9 mouse cellular contexts compared by ENCODE assay signal in the genomic region with DNA sequence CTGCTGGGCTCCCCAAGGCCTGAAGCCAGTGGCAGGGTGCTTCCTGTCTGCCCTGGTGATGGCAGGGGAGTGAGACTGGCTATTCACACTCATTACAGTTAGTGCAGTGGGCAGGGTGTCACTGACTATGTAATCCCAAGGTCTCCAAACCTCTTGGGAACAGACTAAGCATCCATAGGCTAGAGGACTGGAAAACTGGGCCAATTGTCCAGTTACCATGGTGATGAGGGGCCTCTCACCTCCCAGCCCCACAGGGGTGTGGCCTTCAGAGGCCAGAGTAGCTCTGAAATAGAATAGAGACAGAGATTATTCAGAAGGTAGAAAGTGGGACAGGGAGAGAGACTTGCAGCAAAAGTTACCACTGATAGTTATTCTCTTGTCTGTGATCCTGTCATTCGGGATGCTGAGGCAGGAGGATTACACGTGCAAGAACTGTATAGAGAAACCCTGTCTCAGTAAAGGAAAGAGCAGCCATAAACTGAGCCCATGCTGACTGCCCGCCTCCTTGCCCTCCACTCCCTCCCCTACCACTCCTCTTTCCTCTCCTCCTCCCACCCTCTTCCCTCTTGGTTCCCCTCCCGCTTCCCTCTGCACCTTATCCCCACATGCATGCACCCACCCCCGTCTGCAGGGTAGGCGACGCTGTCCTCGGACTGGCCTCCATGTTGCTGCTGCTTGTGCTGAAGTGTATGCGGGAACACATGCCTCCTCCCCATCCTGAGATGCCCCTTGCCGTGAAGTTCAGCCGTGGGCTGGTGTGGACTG. TPM values are rescaled to one million over a fixed set of nuclear protein-coding genes. Genes with fewer than 3 reads are reported as not detected.
DNase-seq lines count a peak whose midpoint lies in the region; ATAC-seq and TF ChIP-seq lines count a peak whose summit lies in the region.
"Had no signal": no experiment of that assay in that cellular context is flagged by ENCODE, and none has a peak within 500 bp of the region (broad histone marks: within the 10 kb centered on the region; RNA-seq: fewer than 3 reads in every experiment).

No protein-coding gene starts in this region.

- no peak overlapping the region for H3K27ac ChIP-seq in intestine, embryonic 14.5 days (ENCODE audit: low read depth)
- no peak overlapping the region for H3K27ac ChIP-seq in intestine, postnatal 0 days (ENCODE audit: low read depth, low read length)
- no peak overlapping the region for H3K27ac ChIP-seq in embryonic facial prominence, embryonic 11.5 days (replicated peaks; ENCODE audit: low read depth, low read length)
- H3K27ac ChIP-seq in intestine, embryonic 15.5 days, result no peak overlapping the region
- no peak overlapping the region for H3K27ac ChIP-seq in neural tube, embryonic 12.5 days

- no peak for TF ChIP-seq CTCF in intestine, postnatal 0 days (IDR thresholded peaks at IDR 0.05; ENCODE audit: low read depth)

- no peak overlapping the region for H3K4me3 ChIP-seq in intestine, embryonic 14.5 days (ENCODE audit: low read depth, low read length)
- H3K4me3 ChIP-seq in intestine, postnatal 0 days (ENCODE audit: low read depth, low read length), result no peak overlapping the region
- no peak overlapping the region for H3K4me3 ChIP-seq in embryonic facial prominence, embryonic 11.5 days (ENCODE audit: low read depth, low read length)
- no peak overlapping the region for H3K4me3 ChIP-seq in intestine, embryonic 15.5 days (replicated peaks)
- peak overlapping the region; percentile 15 for H3K4me3 ChIP-seq in neural tube, embryonic 12.5 days

- DNase-seq in intestine, embryonic 14.5 days (ENCODE audit: low spot score), result no peak
- DNase-seq in embryonic facial prominence, embryonic 11.5 days (ENCODE audit: low spot score), result peak; percentile 21
- DNase-seq in spleen, adult 12 weeks (ENCODE audit: low spot score), result no peak
- DNase-seq in natural killer cell, adult 2 months (ENCODE audit: low spot score in 2 of 2), result no peak
- DNase-seq in adrenal gland, postnatal 36 days, result no peak

- H3K4me2 ChIP-seq in intestine, embryonic 14.5 days (ENCODE audit: low read length), result 0 out of 2 replicates have a peak overlapping the region, but pooled peaks have one; percentile 13
- no peak overlapping the region for H3K4me2 ChIP-seq in intestine, postnatal 0 days (replicated peaks; ENCODE audit: low read depth)
- peak overlapping the region; percentile 22; the same call in 1 of the 2 replicates for H3K4me2 ChIP-seq in embryonic facial prominence, embryonic 11.5 days (ENCODE audit: low read depth, low read length)
- peak overlapping the region; percentile 37 for H3K4me2 ChIP-seq in intestine, embryonic 15.5 days (replicated peaks)
- peak overlapping the region; percentile 53 for H3K4me2 ChIP-seq in neural tube, embryonic 12.5 days (replicated peaks)

- no peak overlapping the region for H3K9ac ChIP-seq in intestine, embryonic 14.5 days (ENCODE audit: low read length)
- no peak overlapping the region for H3K9ac ChIP-seq in intestine, postnatal 0 days (ENCODE audit: low read depth, low read length)
- peak overlapping the region; percentile 22; the same call in 1 of the 2 replicates for H3K9ac ChIP-seq in embryonic facial prominence, embryonic 11.5 days (replicated peaks; ENCODE audit: low read length)
- H3K9ac ChIP-seq in intestine, embryonic 15.5 days, result no peak overlapping the region
- H3K9ac ChIP-seq in neural tube, embryonic 12.5 days, result 0 out of 2 replicates have a peak overlapping the region, but pooled peaks have one; percentile 17

- H3K36me3 ChIP-seq in intestine, embryonic 14.5 days (ENCODE audit: control insufficient read depth, insufficient read depth, low read length), result peaks cover 11% of the 10 kb centered on the region; the same call in 1 of the 2 replicates
- peaks cover 32% of the 10 kb centered on the region; the same call in 1 of the 2 replicates for H3K36me3 ChIP-seq in intestine, postnatal 0 days (ENCODE audit: control insufficient read depth, insufficient read depth)
- no peaks in the 10 kb centered on the region; the same call in 1 of the 2 replicates for H3K36me3 ChIP-seq in embryonic facial prominence, embryonic 11.5 days (replicated peaks; ENCODE audit: control insufficient read depth, insufficient read depth, low read depth, low read length)
- peaks cover 3% of the 10 kb centered on the region; the same call in 1 of the 2 replicates for H3K36me3 ChIP-seq in intestine, embryonic 15.5 days
- 0 out of 2 replicates have a peak, but pooled peaks cover 2% of the 10 kb centered on the region for H3K36me3 ChIP-seq in neural tube, embryonic 12.5 days

- 33% methylated on average over 11 of the region's 11 CpGs for WGBS in intestine, embryonic 14.5 days
- 31% methylated on average over 11 of the region's 11 CpGs for WGBS in intestine, postnatal 0 days
- WGBS in embryonic facial prominence, embryonic 11.5 days, result 31% methylated on average over 11 of the region's 11 CpGs
- WGBS in intestine, embryonic 15.5 days, result 33% methylated on average over 11 of the region's 11 CpGs
- 23% methylated on average over 11 of the region's 11 CpGs for WGBS in neural tube, embryonic 12.5 days

- ATAC-seq in intestine, embryonic 14.5 days (replicated peaks; ENCODE audit: low FRiP score, low TSS enrichment, low read depth), result peak; percentile 59
- ATAC-seq in intestine, postnatal 0 days, result no peak
- peak; percentile 64 for ATAC-seq in embryonic facial prominence, embryonic 11.5 days (replicated peaks; ENCODE audit: insufficient number of reproducible peaks, low FRiP score, low TSS enrichment, low read depth)
- peak; percentile 75 for ATAC-seq in intestine, embryonic 15.5 days
- ATAC-seq in neural tube, embryonic 12.5 days (ENCODE audit: low FRiP score, low read depth), result peak; percentile 17

- H3K9me3 ChIP-seq in intestine, embryonic 14.5 days (ENCODE audit: control insufficient read depth, low read length), result no peaks in the 10 kb centered on the region
- no peaks in the 10 kb centered on the region for H3K9me3 ChIP-seq in intestine, postnatal 0 days (ENCODE audit: control insufficient read depth)
- no peaks in the 10 kb centered on the region for H3K9me3 ChIP-seq in embryonic facial prominence, embryonic 11.5 days (replicated peaks; ENCODE audit: control insufficient read depth, low read length)
- no peaks in the 10 kb centered on the region for H3K9me3 ChIP-seq in intestine, embryonic 15.5 days
- no peaks in the 10 kb centered on the region for H3K9me3 ChIP-seq in neural tube, embryonic 12.5 days

- no peaks in the 10 kb centered on the region for H3K27me3 ChIP-seq in intestine, embryonic 14.5 days (replicated peaks; ENCODE audit: control insufficient read depth, insufficient read depth, low read length)
- H3K27me3 ChIP-seq in intestine, postnatal 0 days (replicated peaks; ENCODE audit: control insufficient read depth, insufficient read depth, low read length), result no peaks in the 10 kb centered on the region
- no peaks in the 10 kb centered on the region for H3K27me3 ChIP-seq in embryonic facial prominence, embryonic 11.5 days (ENCODE audit: control insufficient read depth, insufficient read depth, low read length)
- H3K27me3 ChIP-seq in intestine, embryonic 15.5 days (replicated peaks), result no peaks in the 10 kb centered on the region
- no peaks in the 10 kb centered on the region for H3K27me3 ChIP-seq in neural tube, embryonic 12.5 days (replicated peaks)
- H3K27me3 ChIP-seq: CH12.LX had no signal

- H3K4me1 ChIP-seq in intestine, embryonic 14.5 days (replicated peaks; ENCODE audit: control insufficient read depth, insufficient read depth, low read length), result peaks cover 4% of the 10 kb centered on the region; the same call in 1 of the 2 replicates
- H3K4me1 ChIP-seq in intestine, postnatal 0 days (replicated peaks; ENCODE audit: control insufficient read depth, insufficient read depth, low read length), result no peaks in the 10 kb centered on the region
- no peaks in the 10 kb centered on the region; the same call in 1 of the 2 replicates for H3K4me1 ChIP-seq in embryonic facial prominence, embryonic 11.5 days (ENCODE audit: control insufficient read depth, insufficient read depth, low read length)
- H3K4me1 ChIP-seq in intestine, embryonic 15.5 days (replicated peaks), result peaks cover 5% of the 10 kb centered on the region; the same call in 1 of the 2 replicates
- H3K4me1 ChIP-seq in neural tube, embryonic 12.5 days, result peaks cover 15% of the 10 kb centered on the region

RNA-seq across cellular contexts. Expression of a gene that starts 7.6 kb away (rescaled TPM):
- polyA plus RNA-seq in intestine, embryonic 14.5 days (2014; fragmentation: Nextera tagmentation; extraction: Ambion mirVana), result 8.4 and 9.9 TPM in 2 replicates
- 6.7 and 7.7 TPM in 2 replicates for polyA plus RNA-seq in intestine, postnatal 0 days (2015; fragmentation: Nextera tagmentation; extraction: Ambion mirVana)
- 5.5 and 7.1 TPM in 2 replicates for polyA plus RNA-seq in embryonic facial prominence, embryonic 11.5 days (2014; fragmentation: Nextera tagmentation; extraction: Ambion mirVana)
- 7.2 and 9.9 TPM in 2 replicates for polyA plus RNA-seq in intestine, embryonic 15.5 days (2015; fragmentation: Nextera tagmentation; extraction: Ambion mirVana)
- polyA plus RNA-seq in neural tube, embryonic 12.5 days (2016; fragmentation: Nextera tagmentation; extraction: Ambion mirVana), result 5.0 TPM in 2 replicates
- 1 to 10 TPM; 6.5 to 8.4 TPM for total RNA-seq in adrenal gland, postnatal 36 days (2021)

RNA-seq across cellular contexts. Expression of a gene that starts 7.6 kb away (rescaled TPM):
- polyA plus RNA-seq in intestine, embryonic 14.5 days (2014; fragmentation: Nextera tagmentation; extraction: Ambion mirVana), result 7.5 and 7.9 TPM in 2 replicates
- 7.7 and 8.3 TPM in 2 replicates for polyA plus RNA-seq in intestine, postnatal 0 days (2015; fragmentation: Nextera tagmentation; extraction: Ambion mirVana)
- polyA plus RNA-seq in embryonic facial prominence, embryonic 11.5 days (2014; fragmentation: Nextera tagmentation; extraction: Ambion mirVana), result 4.5 and 6.2 TPM in 2 replicates
- polyA plus RNA-seq in intestine, embryonic 15.5 days (2015; fragmentation: Nextera tagmentation; extraction: Ambion mirVana), result 7.5 and 10.5 TPM in 2 replicates
- polyA plus RNA-seq in neural tube, embryonic 12.5 days (2016; fragmentation: Nextera tagmentation; extraction: Ambion mirVana), result 3.8 and 5.2 TPM in 2 replicates
- 10 to 100 TPM; 14.7 to 24.9 TPM for total RNA-seq in adrenal gland, postnatal 36 days (2021)

RNA-seq across cellular contexts. Expression of a gene that starts 29.9 kb away (rescaled TPM):
- 18.0 and 18.8 TPM in 2 replicates for polyA plus RNA-seq in intestine, embryonic 14.5 days (2014; fragmentation: Nextera tagmentation; extraction: Ambion mirVana)
- polyA plus RNA-seq in intestine, postnatal 0 days (2015; fragmentation: Nextera tagmentation; extraction: Ambion mirVana), result 23.1 and 23.2 TPM in 2 replicates
- polyA plus RNA-seq in embryonic facial prominence, embryonic 11.5 days (2014; fragmentation: Nextera tagmentation; extraction: Ambion mirVana), result 1.7 and 1.8 TPM in 2 replicates
- 8.3 and 9.2 TPM in 2 replicates for polyA plus RNA-seq in intestine, embryonic 15.5 days (2015; fragmentation: Nextera tagmentation; extraction: Ambion mirVana)
- polyA plus RNA-seq in neural tube, embryonic 12.5 days (2016; fragmentation: Nextera tagmentation; extraction: Ambion mirVana), result 1.5 and 1.6 TPM in 2 replicates
- 10 to 100 TPM; 37.3 to 40.3 TPM for total RNA-seq in adrenal gland, postnatal 36 days (2021)

RNA-seq across cellular contexts. Expression of a gene that starts 55.4 kb away (rescaled TPM):
- 2.8 and 3.2 TPM in 2 replicates for polyA plus RNA-seq in intestine, embryonic 14.5 days (2014; fragmentation: Nextera tagmentation; extraction: Ambion mirVana)
- 9.9 and 11.4 TPM in 2 replicates for polyA plus RNA-seq in intestine, postnatal 0 days (2015; fragmentation: Nextera tagmentation; extraction: Ambion mirVana)
- polyA plus RNA-seq in embryonic facial prominence, embryonic 11.5 days (2014; fragmentation: Nextera tagmentation; extraction: Ambion mirVana), result 0.06 and 0.08 TPM in 2 replicates
- polyA plus RNA-seq in intestine, embryonic 15.5 days (2015; fragmentation: Nextera tagmentation; extraction: Ambion mirVana), result 5.1 and 5.6 TPM in 2 replicates
- 0.06 and 0.15 TPM in 2 replicates for polyA plus RNA-seq in neural tube, embryonic 12.5 days (2016; fragmentation: Nextera tagmentation; extraction: Ambion mirVana)
- total RNA-seq in adrenal gland, postnatal 36 days (2021), result under 1 TPM; 0.17 to 0.33 TPM

Comparison
In these comparisons a context has a peak if more than half of its experiments do, and no peak if none do; other contexts are left out.
1. H3K9ac ChIP-seq: peak in embryonic facial prominence, embryonic 11.5 days (single experiment) and neural tube, embryonic 12.5 days (single experiment); none in intestine, embryonic 14.5 days (single experiment), intestine, postnatal 0 days (single experiment) and intestine, embryonic 15.5 days (single experiment).